23 mouse cellular contexts compared by ENCODE assay signal in genomic region chr2:128771048-128771447, GRCm38 (mm10). TPM values are rescaled to one million over a fixed set of nuclear protein-coding genes. Genes with fewer than 3 reads are reported as not detected.
DNase-seq lines count a peak whose midpoint lies in the region; ATAC-seq and TF ChIP-seq lines count a peak whose summit lies in the region.
"Had no signal": no experiment of that assay in that cellular context is flagged by ENCODE, and none has a peak within 500 bp of the region (broad histone marks: within the 10 kb centered on the region; RNA-seq: fewer than 3 reads in every experiment).

No protein-coding gene starts in this region.

- no peaks in the 10 kb centered on the region for H3K4me1 ChIP-seq in hindbrain, postnatal 0 days (ENCODE audit: insufficient read depth, low read length)
- H3K4me1 ChIP-seq: embryonic facial prominence, embryonic 10.5 days; forebrain, embryonic 15.5 days; heart, embryonic 15.5 days; midbrain, embryonic 15.5 days; neural tube, embryonic 15.5 days had no signal

- peak; percentile 13 for DNase-seq in left cerebral cortex, adult 11 months (ENCODE audit: low spot score)
- no peak for DNase-seq in left cerebral cortex, postnatal 36 days (ENCODE audit: low spot score in 2 of 2)
- DNase-seq in thymus, postnatal 14 days, result peak; percentile 2
- DNase-seq in thymus, postnatal 10 days (ENCODE audit: low spot score in 2 of 2), result no peak
- DNase-seq in splenic B cell, adult 2 months (ENCODE audit: low read depth, low spot score), result peak; percentile 2
- no peak for DNase-seq in hindbrain, postnatal 0 days (ENCODE audit: low spot score)
- DNase-seq in neural tube, embryonic 10.5 days (ENCODE audit: extremely low spot score, low spot score), result no peak
- DNase-seq: adrenal gland, postnatal 25 days; cerebellum, adult 11 months; cerebellum, adult 9-11 months; gastrocnemius, postnatal 36 days; heart, postnatal 4 days; kidney, postnatal 14 days; liver, postnatal 0 days had no signal

- peak; percentile 71 for ATAC-seq in common myeloid progenitor, adult 5-6 weeks (replicated peaks; ENCODE audit: low read depth, poor library complexity, severe bottlenecking)
- ATAC-seq in hindbrain, postnatal 0 days, result no peak
- ATAC-seq: forebrain, embryonic 15.5 days; liver, postnatal 0 days; lung, postnatal 0 days; midbrain, embryonic 15.5 days had no signal

- no peaks in the 10 kb centered on the region for H3K36me3 ChIP-seq in splenic B cell, adult 2 months (ENCODE audit: control insufficient read depth, insufficient read depth, low read length, poor library complexity, severe bottlenecking)
- no peaks in the 10 kb centered on the region for H3K36me3 ChIP-seq in hindbrain, postnatal 0 days (ENCODE audit: insufficient read depth, low read length)
- H3K36me3 ChIP-seq: forebrain, embryonic 15.5 days; midbrain, embryonic 15.5 days; neural tube, embryonic 15.5 days had no signal

- H3K4me3 ChIP-seq in hindbrain, postnatal 0 days (ENCODE audit: low read length), result no peak overlapping the region
- H3K4me3 ChIP-seq: embryonic facial prominence, embryonic 10.5 days; forebrain, embryonic 15.5 days; heart, embryonic 15.5 days; midbrain, embryonic 15.5 days; neural tube, embryonic 15.5 days had no signal

- H3K9ac ChIP-seq in hindbrain, postnatal 0 days (replicated peaks; ENCODE audit: low read length), result no peak overlapping the region
- H3K9ac ChIP-seq: forebrain, embryonic 15.5 days; heart, embryonic 15.5 days; hindbrain, embryonic 14.5 days; liver, postnatal 0 days; midbrain, embryonic 15.5 days; neural tube, embryonic 15.5 days had no signal

- 74% methylated on average over 4 of the region's 4 CpGs for WGBS in hindbrain, postnatal 0 days

- H3K4me2 ChIP-seq in hindbrain, postnatal 0 days (ENCODE audit: low read depth, low read length), result no peak overlapping the region
- H3K4me2 ChIP-seq: forebrain, embryonic 15.5 days; heart, embryonic 15.5 days; hindbrain, embryonic 14.5 days; liver, embryonic 11.5 days; midbrain, embryonic 15.5 days; neural tube, embryonic 15.5 days had no signal

- no peak overlapping the region for H3K27ac ChIP-seq in hindbrain, postnatal 0 days
- H3K27ac ChIP-seq: embryonic facial prominence, embryonic 10.5 days; forebrain, embryonic 15.5 days; heart, embryonic 15.5 days; hindbrain, embryonic 14.5 days; midbrain, embryonic 15.5 days; neural tube, embryonic 15.5 days had no signal

- no peak for TF ChIP-seq CTCF in hindbrain, postnatal 0 days (IDR thresholded peaks at IDR 0.05; ENCODE audit: low read depth)

- intact Hi-C loops in left cerebral cortex, postnatal 36 days (cut with DNase I), result no loop called here

- no peaks in the 10 kb centered on the region for H3K27me3 ChIP-seq in splenic B cell, adult 2 months (ENCODE audit: control insufficient read depth, insufficient read depth, low read length, poor library complexity, severe bottlenecking)
- H3K27me3 ChIP-seq in hindbrain, postnatal 0 days (ENCODE audit: insufficient read depth, low read length), result no peaks in the 10 kb centered on the region
- H3K27me3 ChIP-seq: forebrain, embryonic 15.5 days; heart, embryonic 15.5 days; midbrain, embryonic 15.5 days; neural tube, embryonic 15.5 days had no signal

- no peaks in the 10 kb centered on the region for H3K9me3 ChIP-seq in hindbrain, postnatal 0 days (ENCODE audit: low read length)
- H3K9me3 ChIP-seq: embryonic facial prominence, embryonic 10.5 days; forebrain, embryonic 15.5 days; heart, embryonic 15.5 days; midbrain, embryonic 15.5 days; neural tube, embryonic 15.5 days had no signal

RNA-seq across cellular contexts. Expression of gene Tmem87b, which starts 46.9 kb away (rescaled TPM):
- total RNA-seq in left cerebral cortex, postnatal 36 days (2021), result 10 to 100 TPM; 31.9 to 34.9 TPM
- total RNA-seq in common myeloid progenitor, adult 5-6 weeks (2017), result 14.0 and 23.8 TPM in 2 replicates
- total RNA-seq in hindbrain, postnatal 0 days (2014; rRNA removed), result 26.3 and 29.0 TPM in 2 replicates
- 35.2 and 38.5 TPM in 2 replicates for polyA plus RNA-seq in hindbrain, postnatal 0 days (2015; fragmentation: Nextera tagmentation; extraction: Ambion mirVana)

Comparison
In these comparisons a context has a peak if more than half of its experiments do, and no peak if none do; other contexts are left out.
1. DNase-seq: peak in left cerebral cortex, adult 11 months (single experiment), thymus, postnatal 14 days (single experiment) and splenic B cell, adult 2 months (single experiment); none in left cerebral cortex, postnatal 36 days (0 of 2), thymus, postnatal 10 days (0 of 2), hindbrain, postnatal 0 days (single experiment) and neural tube, embryonic 10.5 days (single experiment).